Mouse (Mus musculus) adrenal gland, postnatal 36 days (tissue): ENCODE measurements around the gene Pcnx3. TPM values are rescaled to one million over a fixed set of nuclear protein-coding genes. Genes with fewer than 3 reads are reported as not detected.
A peak's percentile ranks its signal among the peaks of the same experiment; 100 is the strongest.
"Not testable (repeated sequence)": the region's sequence is repeated elsewhere in the genome, so short reads cannot be mapped to it uniquely, and the experiment has no call there.

Source experiments
- DNase-seq, 2 experiments: peaks; one replicate each; pipeline ENCODE4 v3.0.0; 2021; ENCODE audit warnings: mixed read lengths in 1 of 2
- total RNA-seq, 2 experiments: library from RNA; stranded (reverse); gene quantifications; 2 replicates each; pipeline ENCODE4 v1.2.3; 2021

Pcnx3 gene
- total RNA-seq, 2 experiments from 2014 or later = 89.5 to 108 TPM

DNA sequence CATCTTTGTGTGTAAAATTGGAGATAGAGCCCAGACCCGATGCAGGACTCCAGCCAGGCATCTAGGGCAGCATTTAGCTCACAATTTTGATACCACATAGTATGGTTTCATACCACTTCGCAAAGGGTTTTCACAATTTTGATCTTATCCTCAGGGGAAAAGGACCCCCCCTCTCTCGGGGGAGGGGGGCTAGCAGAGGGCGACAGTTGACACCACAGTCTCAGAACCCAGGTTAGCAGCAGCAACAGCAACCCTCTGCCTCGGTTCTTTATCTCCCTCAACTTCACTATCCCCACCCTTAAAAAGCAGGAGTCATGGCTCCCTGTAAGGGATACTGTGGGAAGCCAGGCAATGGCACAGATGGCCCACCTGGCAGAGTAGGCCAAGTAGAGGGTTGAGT is 24.5 kb upstream of the Pcnx3 start:
- DNase-seq = no peak

DNA sequence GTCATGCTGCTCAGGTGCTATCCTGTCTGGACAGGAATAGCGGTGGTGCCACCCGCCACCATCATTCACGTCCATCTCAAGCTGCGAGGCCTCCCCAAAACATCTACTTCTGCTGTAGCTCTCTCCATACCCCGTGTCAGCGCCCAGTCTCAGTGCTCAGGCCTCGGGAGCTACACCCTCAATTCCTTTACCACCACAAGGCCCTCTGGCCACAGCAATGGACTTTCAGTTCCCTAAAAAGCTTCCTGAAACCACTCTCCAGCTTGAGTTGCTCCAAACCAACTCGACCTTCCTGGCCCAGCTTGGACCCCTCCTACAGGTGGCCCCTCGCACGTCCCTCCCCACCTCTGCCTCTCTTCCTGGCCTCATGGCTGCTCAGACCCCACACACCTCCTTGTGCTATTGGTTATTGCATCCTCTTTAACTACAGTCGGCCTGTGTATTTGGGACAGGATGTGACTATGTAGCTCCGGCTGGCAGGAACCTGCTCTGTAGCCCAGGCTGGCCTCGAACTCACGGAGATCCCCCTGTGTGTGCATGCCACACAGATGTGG is 23.3 kb upstream of the Pcnx3 start:
- no peak for DNase-seq

DNA sequence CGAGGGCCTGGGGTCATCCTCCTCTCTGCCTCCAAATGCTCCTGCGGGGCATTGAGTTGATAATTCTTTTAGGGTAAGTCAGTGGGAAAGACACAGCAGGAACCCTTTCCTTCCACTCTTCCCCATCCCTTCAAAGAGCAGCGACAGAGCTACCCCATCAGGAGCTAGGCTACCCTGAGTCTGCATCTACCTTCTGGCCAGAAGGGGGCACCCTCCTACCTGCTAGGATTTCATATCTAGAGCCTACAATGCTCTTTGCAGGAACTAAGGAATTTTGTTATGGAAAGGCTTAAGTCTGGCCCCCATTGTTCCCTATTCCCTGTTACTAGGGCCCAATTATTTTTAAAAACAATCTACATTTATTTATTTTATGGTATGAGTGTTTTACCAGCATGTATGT is 22.5 kb upstream of the Pcnx3 start:
- peak; percentile 76 to 86 for DNase-seq

- DNase-seq = no peak
These were observed 21.9 kb upstream of the Pcnx3 start for GRCm38 (mm10) chr19:5710581-5710980.

DNA sequence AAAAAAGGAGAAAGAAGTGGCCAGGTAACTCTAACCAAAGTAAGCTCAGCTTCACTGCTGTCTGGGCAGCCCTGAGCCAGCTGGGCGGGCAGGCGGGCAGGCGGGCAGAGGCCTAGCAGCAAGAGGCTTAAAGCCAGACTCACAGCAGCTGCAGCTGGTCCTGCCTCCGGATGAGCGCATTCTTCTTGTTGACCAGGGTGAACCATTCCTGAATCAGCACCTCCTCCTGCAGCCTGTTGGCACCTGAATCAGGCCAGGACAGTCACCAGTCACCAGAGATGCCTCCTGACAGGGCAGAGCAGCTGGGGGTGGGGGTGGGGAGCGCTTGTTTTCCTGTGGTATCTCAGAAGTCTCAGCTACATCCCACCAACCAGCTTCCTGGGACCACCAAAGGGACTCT is 21.4 kb upstream of the Pcnx3 start:
- DNase-seq = no peak

DNA sequence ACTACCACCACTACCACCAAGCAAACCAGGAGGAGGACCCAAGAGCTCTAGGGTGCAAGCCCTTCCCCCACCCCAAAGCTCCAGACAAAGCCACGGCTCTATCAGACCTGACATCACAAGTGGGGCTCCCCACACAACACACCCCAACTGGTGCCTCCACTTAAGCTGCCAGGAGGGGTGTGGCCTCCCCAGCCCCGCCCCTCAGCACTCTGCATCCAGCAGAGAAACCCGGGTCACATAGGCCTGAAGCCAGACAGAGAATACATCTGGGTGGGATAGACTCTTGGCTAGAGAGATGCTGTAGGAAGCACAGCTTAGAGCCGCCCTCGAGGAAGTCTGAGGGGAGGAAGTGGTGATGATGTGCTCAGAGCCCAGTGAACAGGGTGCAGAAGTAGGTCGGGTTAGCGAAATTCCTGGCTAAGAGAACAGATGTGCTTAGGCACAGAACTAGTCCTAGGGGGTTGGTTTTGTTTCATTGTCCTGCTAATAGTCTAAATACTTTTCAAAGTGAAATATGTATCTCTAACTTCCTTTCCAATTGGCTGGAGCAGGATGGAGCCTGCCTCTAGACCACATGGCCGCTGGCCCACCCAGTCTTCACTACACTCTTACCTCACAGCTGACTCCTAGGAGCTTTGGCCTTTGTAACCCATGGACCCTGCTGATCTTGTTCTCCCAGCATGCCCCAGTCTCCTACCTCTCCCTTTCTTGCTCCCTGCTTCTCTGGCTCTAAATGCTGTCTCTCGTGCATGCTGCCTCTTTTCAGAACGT is 16.3 kb upstream of the Pcnx3 start:
- DNase-seq = peak in 1 of 2 experiments; percentile 45

DNA sequence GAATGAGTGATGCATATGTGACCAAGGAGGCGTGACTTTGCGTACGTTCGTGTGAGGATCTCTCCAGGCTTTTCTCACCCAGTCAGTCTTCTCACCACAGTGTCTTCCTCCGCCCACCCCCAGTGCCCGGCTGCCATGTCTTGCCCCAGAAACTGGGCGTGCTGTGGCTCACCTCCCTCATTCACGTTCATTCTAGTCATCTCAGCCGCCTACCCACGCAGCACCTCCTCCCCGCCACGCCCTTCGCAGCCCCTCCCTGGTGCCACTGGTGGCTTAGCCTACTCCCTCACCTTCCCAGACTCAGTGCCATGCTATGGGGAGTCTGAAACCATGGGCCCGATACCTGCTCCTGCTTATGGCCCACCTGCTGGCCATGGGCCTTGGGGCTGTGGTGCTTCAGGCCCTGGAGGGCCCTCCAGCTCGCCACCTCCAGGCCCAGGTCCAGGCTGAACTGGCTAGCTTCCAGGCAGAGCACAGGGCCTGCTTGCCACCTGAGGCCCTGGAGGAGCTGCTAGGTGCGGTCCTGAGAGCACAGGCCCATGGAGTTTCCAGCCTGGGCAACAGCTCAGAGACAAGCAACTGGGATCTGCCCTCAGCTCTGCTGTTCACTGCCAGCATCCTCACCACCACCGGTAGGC is 15.6 kb upstream of the Pcnx3 start, which contains the start of gene Kcnk7:
Gene Kcnk7, plus strand, starts transcription at position 205 of the 638 bp plus-strand sequence.
- no peak for DNase-seq

DNA sequence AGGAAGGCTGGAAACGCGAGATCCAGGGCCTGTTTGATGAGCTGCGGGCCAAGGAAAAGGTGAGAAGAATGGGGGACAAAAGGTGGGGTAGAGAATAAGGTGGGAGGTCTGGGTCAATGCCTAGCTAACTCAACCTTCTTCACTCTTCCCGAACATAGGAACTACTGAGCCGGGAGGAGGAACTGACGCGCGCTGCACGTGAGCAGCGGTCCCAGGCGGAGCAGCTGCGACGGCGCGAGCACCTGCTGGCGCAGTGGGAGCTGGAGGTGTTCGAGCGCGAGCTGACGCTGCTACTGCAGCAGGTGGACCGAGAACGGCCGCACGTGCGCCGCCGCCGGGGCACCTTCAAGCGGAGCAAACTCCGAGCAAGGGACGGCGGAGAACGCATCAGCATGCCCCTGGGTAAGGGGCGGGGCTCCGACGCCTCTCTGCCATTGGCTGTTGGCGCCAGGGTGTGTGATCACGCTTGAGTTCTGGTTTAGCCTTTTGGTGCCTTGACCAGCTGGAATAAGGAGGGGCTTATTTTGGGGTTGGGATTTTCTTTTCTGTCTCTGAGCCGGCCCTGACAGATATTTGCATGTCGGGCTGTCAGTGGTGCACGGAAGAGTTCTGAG is 7.2 kb upstream of the Pcnx3 start:
- DNase-seq = no peak

- no peak for DNase-seq
These were observed 5.1 kb upstream of the Pcnx3 start for GRCm38 (mm10) chr19:5693801-5694200.

GRCm38 (mm10) chr19:5692913-5693396 is 4.2 kb upstream of the Pcnx3 start:
- DNase-seq = no peak

GRCm38 (mm10) chr19:5692086-5692912 is 3.6 kb upstream of the Pcnx3 start:
- peak; percentile 55 to 73 for DNase-seq

- no peak for DNase-seq
These were observed 2.9 kb upstream of the Pcnx3 start for GRCm38 (mm10) chr19:5691601-5692000.

DNA sequence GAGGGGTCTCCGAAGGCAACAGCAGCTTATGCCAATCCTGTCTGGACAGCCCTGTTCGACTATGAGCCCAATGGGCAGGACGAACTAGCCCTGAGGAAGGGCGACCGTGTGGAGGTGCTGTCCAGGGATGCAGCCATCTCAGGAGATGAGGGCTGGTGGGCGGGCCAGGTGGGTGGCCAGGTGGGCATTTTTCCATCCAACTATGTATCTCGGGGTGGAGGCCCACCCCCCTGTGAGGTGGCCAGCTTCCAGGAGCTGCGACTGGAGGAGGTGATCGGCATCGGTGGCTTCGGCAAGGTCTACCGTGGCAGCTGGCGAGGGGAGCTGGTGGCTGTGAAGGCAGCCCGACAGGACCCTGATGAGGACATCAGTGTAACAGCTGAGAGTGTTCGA is 1.6 kb upstream of the Pcnx3 start:
- peak in 1 of 2 experiments; percentile 14 for DNase-seq

DNA sequence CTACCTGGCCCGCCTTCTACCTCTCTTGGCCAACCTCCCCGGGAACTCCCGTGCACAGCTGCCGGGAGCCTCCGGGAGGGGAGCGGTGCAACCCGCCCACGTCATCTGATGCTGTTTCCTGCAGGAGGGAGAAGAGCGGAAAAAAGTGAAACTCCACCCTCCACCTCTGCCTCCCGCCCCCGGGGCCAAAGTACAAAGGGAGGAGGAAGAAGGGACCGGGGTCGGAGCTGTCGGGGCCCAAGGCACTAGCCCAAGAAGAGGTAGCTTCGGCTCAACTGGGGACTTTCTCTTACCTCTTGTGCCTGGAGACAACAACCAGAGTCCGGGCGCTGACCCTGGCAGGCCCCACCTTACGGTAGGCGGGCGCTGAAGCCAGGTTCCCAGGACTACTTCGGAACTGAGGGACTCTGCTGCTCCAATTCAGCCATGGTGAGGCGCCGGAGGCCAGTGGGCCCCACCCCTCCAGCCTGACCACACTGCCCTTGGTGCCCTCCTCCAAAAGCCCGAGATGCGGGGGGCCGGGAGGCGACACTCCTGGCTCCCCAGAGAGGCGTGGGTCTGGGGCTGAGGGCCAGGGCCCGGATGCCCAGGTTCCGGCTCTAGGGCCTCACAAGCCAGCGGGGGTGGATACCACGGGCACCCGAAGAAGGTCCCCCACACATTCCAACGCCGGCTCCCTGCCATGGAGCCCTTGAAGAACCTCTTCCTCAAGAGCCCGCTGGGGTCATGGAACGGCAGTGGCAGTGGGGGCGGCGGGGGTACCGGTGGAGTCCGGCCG is 1.0 kb upstream of the Pcnx3 start:
- DNase-seq = peak; percentile 93 to 95

- no peak for DNase-seq
These were observed 350 bp upstream of the Pcnx3 start for GRCm38 (mm10) chr19:5689088-5689428.

DNA sequence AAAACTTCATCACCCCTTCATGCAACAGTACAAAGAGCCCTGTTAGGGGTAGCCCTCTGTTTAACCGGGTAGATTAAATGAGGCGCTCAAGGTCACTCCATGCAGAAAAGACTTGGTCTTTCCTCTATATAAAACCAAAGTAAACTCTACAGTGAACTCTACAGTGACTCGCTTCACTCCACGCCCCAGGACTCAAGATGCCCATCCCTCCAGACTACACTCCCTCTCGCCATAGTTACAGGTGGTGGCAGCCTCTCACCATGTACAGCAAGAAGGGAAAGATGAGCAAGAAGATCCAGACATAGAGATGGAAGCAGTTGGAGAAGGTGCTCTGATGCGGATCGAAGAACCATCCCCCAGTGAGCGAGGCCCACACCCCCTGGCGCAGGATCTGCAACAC is 970 bp downstream of the Pcnx3 start:
- no peak for DNase-seq

DNA sequence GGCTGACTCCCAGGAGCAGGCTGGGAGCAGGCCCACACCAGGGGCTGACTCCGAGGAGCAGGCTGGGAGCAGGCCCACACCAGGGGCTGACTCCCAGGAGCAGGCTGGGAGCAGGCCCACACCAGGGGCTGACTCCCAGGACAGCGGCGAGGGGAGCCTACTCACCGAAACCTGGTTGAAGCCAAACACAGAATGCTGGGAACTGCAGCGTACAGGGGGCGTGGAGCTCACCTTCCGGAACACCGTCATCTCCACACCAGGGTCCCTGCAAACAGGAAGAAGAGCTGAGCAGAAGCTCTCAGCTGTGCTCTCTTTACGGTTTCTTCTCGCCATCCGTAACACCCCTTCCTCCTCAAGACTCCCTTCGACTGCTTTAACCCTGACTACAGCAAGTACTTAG is 1.8 kb downstream of the Pcnx3 start:
- DNase-seq = not testable (repeated sequence)

GRCm38 (mm10) chr19:5686437-5686836 is 2.3 kb downstream of the Pcnx3 start:
- DNase-seq = no peak

GRCm38 (mm10) chr19:5685861-5686260 is 2.8 kb downstream of the Pcnx3 start:
- no peak for DNase-seq

- no peak for DNase-seq
These were observed 3.3 kb downstream of the Pcnx3 start for GRCm38 (mm10) chr19:5685431-5685830.

- DNase-seq = no peak
These were observed 3.7 kb downstream of the Pcnx3 start for GRCm38 (mm10) chr19:5684985-5685384.
